Mouse (Mus musculus): ENCODE data around the gene Smim14.

GRCm38 (mm10) chr5:65544616-65545015, 7.6 kb upstream of the Smim14 start:
- TF ChIP-seq CTCF (IDR thresholded peaks at IDR 0.05; ENCODE audit: low read depth, low read length) (no peak), GATA1 (IDR thresholded peaks at IDR 0.05; ENCODE audit: borderline replicate concordance, low read length) (no peak)
